Comparison of ENCODE assay signal across 26 mouse cellular contexts in genomic region chr10:109490765-109491164, GRCm38 (mm10).
A peak's percentile ranks its signal among the peaks of the same experiment; 100 is the strongest.
DNase-seq lines count a peak whose midpoint lies in the region; ATAC-seq and TF ChIP-seq lines count a peak whose summit lies in the region.
"Had no signal": no experiment of that assay in that cellular context is flagged by ENCODE, and none has a peak within 500 bp of the region (broad histone marks: within the 10 kb centered on the region; RNA-seq: fewer than 3 reads in every experiment).

No protein-coding gene starts in this region.

- TF ChIP-seq CTCF in forebrain, postnatal 0 days (IDR thresholded peaks at IDR 0.05; ENCODE audit: low read depth), result no peak

- H3K9ac ChIP-seq in forebrain, postnatal 0 days, result no peak overlapping the region
- H3K9ac ChIP-seq: embryonic facial prominence, embryonic 13.5 days; embryonic facial prominence, embryonic 15.5 days; forebrain, embryonic 13.5 days; forebrain, embryonic 15.5 days had no signal

- peak; percentile 43; the same call in 1 of the 2 replicates for ATAC-seq in forebrain, postnatal 0 days
- ATAC-seq: activated CD4-positive, CD25-positive, alpha-beta regulatory T cell, adult 4 months; CD4-positive, CD25-positive, alpha-beta regulatory T cell, adult 4 months; forebrain, embryonic 13.5 days; forebrain, embryonic 15.5 days; Patski had no signal

- no peak overlapping the region for H3K27ac ChIP-seq in forebrain, postnatal 0 days (ENCODE audit: low read depth, low read length)
- H3K27ac ChIP-seq in forebrain, embryonic 10.5 days, result no peak overlapping the region
- H3K27ac ChIP-seq: embryonic facial prominence, embryonic 13.5 days; embryonic facial prominence, embryonic 15.5 days; forebrain, embryonic 13.5 days; forebrain, embryonic 15.5 days had no signal

- H3K9me3 ChIP-seq in forebrain, postnatal 0 days (ENCODE audit: low read length), result no peaks in the 10 kb centered on the region
- H3K9me3 ChIP-seq in forebrain, embryonic 10.5 days, result no peaks in the 10 kb centered on the region
- H3K9me3 ChIP-seq: embryonic facial prominence, embryonic 13.5 days; embryonic facial prominence, embryonic 15.5 days; forebrain, embryonic 13.5 days; forebrain, embryonic 15.5 days had no signal

- intact Hi-C loops in left cerebral cortex, postnatal 14 days (cut with DNase I), result loop anchor here (5.0 to 10.0 kb wide), 2 partner anchors 478 to 756 kb away; partner anchors contain the start of gene Syt1

- no peak for DNase-seq in forebrain, postnatal 0 days
- no peak for DNase-seq in forebrain, embryonic 10.5 days (ENCODE audit: extremely low spot score, low spot score)
- peak; percentile 27 for DNase-seq in left cerebral cortex, adult 11 months (ENCODE audit: low spot score)
- DNase-seq in left cerebral cortex, postnatal 14 days (ENCODE audit: low spot score in 2 of 2), result no peak
- peak; percentile 55 for DNase-seq in brain, adult 2 months (ENCODE audit: low read depth, low spot score)
- DNase-seq: adrenal gland, adult 8-10 months; adrenal gland, postnatal 14 days; adrenal gland, postnatal 36 days; B cell, adult 2 months; cerebellum, adult 11 months; cerebellum, adult 18-20 months; cerebellum, adult 8-10 months; cerebellum, adult 9-11 months; cerebellum, postnatal 14 days; cerebellum, postnatal 36 days; embryo, embryonic 11 days had no signal

- H3K4me1 ChIP-seq in forebrain, postnatal 0 days (ENCODE audit: insufficient read depth), result no peaks in the 10 kb centered on the region; the same call in 1 of the 2 replicates
- no peaks in the 10 kb centered on the region for H3K4me1 ChIP-seq in forebrain, embryonic 10.5 days
- H3K4me1 ChIP-seq: embryonic facial prominence, embryonic 13.5 days; embryonic facial prominence, embryonic 15.5 days; forebrain, embryonic 13.5 days; forebrain, embryonic 15.5 days had no signal

- H3K4me3 ChIP-seq in forebrain, postnatal 0 days (ENCODE audit: low read depth, low read length), result no peak overlapping the region
- no peak overlapping the region for H3K4me3 ChIP-seq in forebrain, embryonic 10.5 days
- H3K4me3 ChIP-seq: embryonic facial prominence, embryonic 13.5 days; embryonic facial prominence, embryonic 15.5 days; erythroblast, embryonic 14.5 days; forebrain, embryonic 13.5 days; forebrain, embryonic 15.5 days had no signal

- 69% methylated on average over 4 of the region's 4 CpGs for WGBS in forebrain, postnatal 0 days
- WGBS in forebrain, embryonic 10.5 days, result 78% methylated on average over 4 of the region's 4 CpGs

- H3K36me3 ChIP-seq in forebrain, postnatal 0 days (ENCODE audit: insufficient read depth), result no peaks in the 10 kb centered on the region
- no peaks in the 10 kb centered on the region for H3K36me3 ChIP-seq in forebrain, embryonic 10.5 days (replicated peaks)
- H3K36me3 ChIP-seq: embryonic facial prominence, embryonic 13.5 days; embryonic facial prominence, embryonic 15.5 days; forebrain, embryonic 15.5 days; G1E had no signal

- no peak overlapping the region for H3K4me2 ChIP-seq in forebrain, postnatal 0 days (ENCODE audit: low read depth)
- H3K4me2 ChIP-seq: embryonic facial prominence, embryonic 13.5 days; embryonic facial prominence, embryonic 15.5 days; forebrain, embryonic 13.5 days; forebrain, embryonic 15.5 days had no signal

- H3K27me3 ChIP-seq in forebrain, postnatal 0 days (ENCODE audit: insufficient read depth, low read length), result no peaks in the 10 kb centered on the region
- no peaks in the 10 kb centered on the region for H3K27me3 ChIP-seq in forebrain, embryonic 10.5 days (ENCODE audit: poor library complexity, severe bottlenecking)
- H3K27me3 ChIP-seq: CH12.LX; embryonic facial prominence, embryonic 13.5 days; embryonic facial prominence, embryonic 15.5 days; forebrain, embryonic 13.5 days; forebrain, embryonic 15.5 days had no signal

Comparison
In these comparisons a context has a peak if more than half of its experiments do, and no peak if none do; other contexts are left out.
1. DNase-seq: peak in left cerebral cortex, adult 11 months (single experiment) and brain, adult 2 months (single experiment); none in forebrain, postnatal 0 days (single experiment), forebrain, embryonic 10.5 days (single experiment) and left cerebral cortex, postnatal 14 days (0 of 2).